Mouse (Mus musculus) erythroblast, embryonic 14.5 days (primary cell): Measurements from ENCODE around the gene Slc25a47.

Experiments
- GATA1 ChIP-seq: IDR thresholded peaks from 2 replicates; pipeline ENCODE4 v1.6.1; 2012; ENCODE audit warnings: low read length, inconsistent platforms, mixed read lengths
- TAL1 ChIP-seq: IDR thresholded peaks from 3 replicates; pipeline ENCODE4 v1.6.1; 2012; ENCODE audit warnings: low read length, inconsistent platforms, mixed read lengths

- TF ChIP-seq TAL1 (no peak), GATA1 (no peak)
These were observed 21.4 kb upstream of the Slc25a47 start for GRCm38 (mm10) chr12:108814470-108814869.
